ENCODE assay signal across 15 mouse cellular contexts in genomic region chr2:127137838-127138420, GRCm38 (mm10). TPM values are rescaled to one million over a fixed set of nuclear protein-coding genes. Genes with fewer than 3 reads are reported as not detected.
DNase-seq lines count a peak whose midpoint lies in the region; ATAC-seq and TF ChIP-seq lines count a peak whose summit lies in the region.
"Had no signal": no experiment of that assay in that cellular context is flagged by ENCODE, and none has a peak within 500 bp of the region (broad histone marks: within the 10 kb centered on the region; RNA-seq: fewer than 3 reads in every experiment).

No protein-coding gene starts in this region.

- H3K4me1 ChIP-seq in kidney, embryonic 16.5 days (ENCODE audit: insufficient read depth, low read length), result peaks cover 35% of the 10 kb centered on the region
- peaks cover 9 to 31% of the 10 kb centered on the region in 2 experiments for H3K4me1 ChIP-seq in MEL (ENCODE audit: control insufficient read depth in 1 of 2, insufficient read depth in 2 of 2, low read length in 2 of 2)
- H3K4me1 ChIP-seq in limb, embryonic 14.5 days (ENCODE audit: control insufficient read depth, insufficient read depth, low read length), result peaks cover 23% of the 10 kb centered on the region

- DNase-seq in gastrocnemius, adult 2 months, result no peak
- DNase-seq in gastrocnemius, postnatal 14 days, result no peak
- no peak for DNase-seq in kidney, adult 18-20 months
- DNase-seq in MEL (ENCODE audit: low read depth, low spot score), result no peak
- no peak for DNase-seq in limb, embryonic 14.5 days (ENCODE audit: low spot score)
- DNase-seq in frontal cortex, postnatal 25 days (ENCODE audit: low spot score in 2 of 2), result no peak
- no peak for DNase-seq in left cerebral cortex, adult 18-20 months (ENCODE audit: low spot score in 2 of 2)
- DNase-seq: adrenal gland, adult 2 months; cerebellum, adult 2 months; gastrocnemius, postnatal 36 days; right cerebral cortex, postnatal 14 days had no signal

- no peak for ATAC-seq in kidney, embryonic 16.5 days (ENCODE audit: low FRiP score, low TSS enrichment)
- no peak for ATAC-seq in limb, embryonic 14.5 days (ENCODE audit: low FRiP score, low read depth)
- ATAC-seq: midbrain, embryonic 15.5 days had no signal

- H3K4me2 ChIP-seq in kidney, embryonic 16.5 days (replicated peaks; ENCODE audit: low read depth, low read length), result no peak overlapping the region
- H3K4me2 ChIP-seq in limb, embryonic 14.5 days (replicated peaks; ENCODE audit: low read depth, low read length, severe bottlenecking), result no peak overlapping the region
- H3K4me2 ChIP-seq: midbrain, embryonic 15.5 days had no signal

- TF ChIP-seq CTCF in gastrocnemius, adult 2 months (IDR thresholded peaks at IDR 0.05), result no peak
- no peak for TF ChIP-seq CTCF in MEL (IDR thresholded peaks at IDR 0.05 in 2 of 3, conservative IDR thresholded peaks at IDR 0.05 in 1 of 3; ENCODE audit: control insufficient read depth in 1 of 3, insufficient read depth in 1 of 3, low read depth in 2 of 3, low read length in 3 of 3, poor library complexity in 1 of 3, severe bottlenecking in 1 of 3)

- TF ChIP-seq EP300 in MEL (IDR thresholded peaks at IDR 0.05; ENCODE audit: low read depth in 1 of 2, low read length in 2 of 2), result no peak

- H3K9me3 ChIP-seq in kidney, embryonic 16.5 days (ENCODE audit: low read length), result no peaks in the 10 kb centered on the region
- H3K9me3 ChIP-seq in MEL (replicated peaks; ENCODE audit: insufficient read depth, low read length), result no peaks in the 10 kb centered on the region
- H3K9me3 ChIP-seq in limb, embryonic 14.5 days (ENCODE audit: control insufficient read depth, low read length), result no peaks in the 10 kb centered on the region
- H3K9me3 ChIP-seq: midbrain, embryonic 15.5 days had no signal

- no peak overlapping the region for H3K9ac ChIP-seq in kidney, embryonic 16.5 days (replicated peaks; ENCODE audit: low read length)
- H3K9ac ChIP-seq in MEL (ENCODE audit: control insufficient read depth, low read depth, low read length, poor library complexity, severe bottlenecking), result no peak overlapping the region
- H3K9ac ChIP-seq in limb, embryonic 14.5 days (ENCODE audit: low read depth, low read length, severe bottlenecking), result no peak overlapping the region
- H3K9ac ChIP-seq: midbrain, embryonic 15.5 days had no signal

- no peak for TF ChIP-seq POLR2A in MEL (IDR thresholded peaks at IDR 0.05; ENCODE audit: control insufficient read depth in 1 of 2, insufficient read depth in 1 of 2, low read depth in 1 of 2, low read length in 2 of 2, poor library complexity in 1 of 2)
- TF ChIP-seq POLR2A in limb, embryonic 14.5 days (IDR thresholded peaks at IDR 0.05; ENCODE audit: borderline replicate concordance, extremely low read depth, insufficient read depth, insufficient read length), result no peak

- WGBS in kidney, embryonic 16.5 days, result 77% methylated on average over 10 of the region's 10 CpGs
- WGBS in limb, embryonic 14.5 days, result 74% methylated on average over 10 of the region's 10 CpGs

- intact Hi-C loops in gastrocnemius, adult 2 months (cut with DNase I), result no loop called here
- intact Hi-C loops in gastrocnemius, postnatal 14 days (cut with DNase I; ENCODE audit: low total_unique reads), result no loop called here

- H3K36me3 ChIP-seq in kidney, embryonic 16.5 days (ENCODE audit: insufficient read depth, low read length), result peaks cover 20% of the 10 kb centered on the region
- peaks cover 0 to 27% of the 10 kb centered on the region in 2 experiments; a peak in 2 of 4 replicates for H3K36me3 ChIP-seq in MEL (ENCODE audit: control insufficient read depth in 1 of 2, insufficient read depth in 2 of 2, low read length in 2 of 2)
- H3K36me3 ChIP-seq in limb, embryonic 14.5 days (ENCODE audit: control insufficient read depth, insufficient read depth, low read length), result peaks cover 16% of the 10 kb centered on the region; the same call in 1 of the 2 replicates
- H3K36me3 ChIP-seq: midbrain, embryonic 15.5 days had no signal

- H3K4me3 ChIP-seq in gastrocnemius, adult 2 months, result peak overlapping the region; percentile 7; the same call in 1 of the 2 replicates
- H3K4me3 ChIP-seq in kidney, embryonic 16.5 days (ENCODE audit: low read length), result no peak overlapping the region
- no peak overlapping the region for H3K4me3 ChIP-seq in MEL (ENCODE audit: control insufficient read depth in 1 of 2, insufficient read depth in 1 of 2, low read depth in 2 of 2, low read length in 2 of 2)
- H3K4me3 ChIP-seq in limb, embryonic 14.5 days (replicated peaks; ENCODE audit: low read length), result no peak overlapping the region
- H3K4me3 ChIP-seq: layer of hippocampus, adult 2 months; left cerebral cortex, adult 2 months; midbrain, embryonic 15.5 days had no signal

- H3K79me2 ChIP-seq in MEL (ENCODE audit: control insufficient read depth, insufficient read depth, low read length, poor library complexity), result peaks cover 22% of the 10 kb centered on the region

- no peaks in the 10 kb centered on the region for H3K27me3 ChIP-seq in kidney, embryonic 16.5 days (ENCODE audit: insufficient read depth, low read length)
- H3K27me3 ChIP-seq in MEL (ENCODE audit: control insufficient read depth in 1 of 2, insufficient read depth in 2 of 2, low read length in 2 of 2), result no peaks in the 10 kb centered on the region
- no peaks in the 10 kb centered on the region for H3K27me3 ChIP-seq in limb, embryonic 14.5 days (ENCODE audit: control insufficient read depth, insufficient read depth, low read length)
- H3K27me3 ChIP-seq: midbrain, embryonic 15.5 days had no signal

- TF ChIP-seq RAD21 in MEL (IDR thresholded peaks at IDR 0.05; ENCODE audit: low read depth, low read length), result no peak

- H3K27ac ChIP-seq in gastrocnemius, adult 2 months, result peak overlapping the region; percentile 82
- H3K27ac ChIP-seq in kidney, embryonic 16.5 days (ENCODE audit: low read length), result 0 out of 2 replicates have a peak overlapping the region, but pooled peaks have one; percentile 17
- H3K27ac ChIP-seq in MEL (ENCODE audit: control insufficient read depth, low read depth, low read length), result no peak overlapping the region
- peak overlapping the region; percentile 58; the same call in 1 of the 2 replicates for H3K27ac ChIP-seq in limb, embryonic 14.5 days (replicated peaks; ENCODE audit: low read depth, low read length)
- H3K27ac ChIP-seq: layer of hippocampus, adult 2 months; left cerebral cortex, adult 2 months; midbrain, embryonic 15.5 days had no signal

TF ChIP-seq in MEL, 35 proteins besides CTCF, POLR2A, EP300 and RAD21:
- TF ChIP-seq MEF2A (IDR thresholded peaks at IDR 0.05; ENCODE audit: extremely low read depth, insufficient replicate concordance, low read depth, low read length, poor library complexity, severe bottlenecking), result no peak
- no peak for TF ChIP-seq KAT2A (conservative IDR thresholded peaks at IDR 0.05; ENCODE audit: low read depth, low read length)
- TF ChIP-seq POLR2AphosphoS5 (IDR thresholded peaks at IDR 0.05; ENCODE audit: borderline replicate concordance, low read depth, low read length), result no peak
- TF ChIP-seq SIN3A (IDR thresholded peaks at IDR 0.05; ENCODE audit: low read length), result no peak
- 0 out of 2 replicates have a peak, but pooled peaks have one; percentile 36 for TF ChIP-seq POLR2AphosphoS2 (IDR thresholded peaks at IDR 0.05; ENCODE audit: low read length)
- TF ChIP-seq CHD2 (IDR thresholded peaks at IDR 0.05; ENCODE audit: low read length), result no peak
- TF ChIP-seq ZNF384 (IDR thresholded peaks at IDR 0.05; ENCODE audit: low read depth, low read length), result no peak
- no peak for TF ChIP-seq GABPA (IDR thresholded peaks at IDR 0.05; ENCODE audit: low read depth, low read length)
TF ChIP-seq in MEL: peak in this region for 1.

RNA-seq across cellular contexts. Expression of gene Ncaph, which starts 4.2 kb away (rescaled TPM):
- 1 to 10 TPM in 1 of 2 experiments, under 1 TPM in 1; 0.75 to 1.4 TPM for total RNA-seq in gastrocnemius, adult 2 months (2021)
- total RNA-seq in gastrocnemius, postnatal 14 days (2021), result 1 to 10 TPM; 4.5 to 6.6 TPM
- 91.5 and 96.6 TPM in 2 replicates for polyA plus RNA-seq in kidney, embryonic 16.5 days (2015; fragmentation: Nextera tagmentation; extraction: Ambion mirVana)
- 37.5 and 41.5 TPM in 2 replicates for total RNA-seq in MEL (2012; rRNA removed)
- polyA plus RNA-seq in MEL (2012; ENCODE audit: insufficient read depth in 1 of 2, insufficient read length in 2 of 2, low read depth in 1 of 2, low replicate concordance in 2 of 2, missing spikeins in 1 of 2), result 10 to 100 TPM in 1 of 2 experiments, not detected in 1; 49.4 TPM
- polyA plus RNA-seq in limb, embryonic 14.5 days (2012; rRNA removed), result 42.0 and 59.1 TPM in 2 replicates
- polyA plus RNA-seq in limb, embryonic 14.5 days (2014; fragmentation: Nextera tagmentation; extraction: Ambion mirVana), result 65.0 and 69.0 TPM in 2 replicates
- 1 to 10 TPM in 1 of 2 experiments, under 1 TPM in 1; 0.91 to 1.0 TPM for total RNA-seq in left cerebral cortex, adult 18-20 months (2021)

RNA-seq across cellular contexts. Expression of gene Itpripl1, which starts 5.3 kb away (rescaled TPM):
- 1 to 10 TPM; 5.0 to 6.8 TPM for total RNA-seq in gastrocnemius, adult 2 months (2021)
- total RNA-seq in gastrocnemius, postnatal 14 days (2021), result 1 to 10 TPM; 5.0 to 9.4 TPM
- 24.0 and 27.1 TPM in 2 replicates for polyA plus RNA-seq in kidney, embryonic 16.5 days (2015; fragmentation: Nextera tagmentation; extraction: Ambion mirVana)
- 20.6 and 22.7 TPM in 2 replicates for total RNA-seq in MEL (2012; rRNA removed)
- 10 to 100 TPM in 1 of 2 experiments, not detected in 1; 27.3 TPM for polyA plus RNA-seq in MEL (2012; ENCODE audit: insufficient read depth in 1 of 2, insufficient read length in 2 of 2, low read depth in 1 of 2, low replicate concordance in 2 of 2, missing spikeins in 1 of 2)
- 10.1 and 11.5 TPM in 2 replicates for polyA plus RNA-seq in limb, embryonic 14.5 days (2012; rRNA removed)
- 20.9 and 22.4 TPM in 2 replicates for polyA plus RNA-seq in limb, embryonic 14.5 days (2014; fragmentation: Nextera tagmentation; extraction: Ambion mirVana)
- 1 to 10 TPM; 2.1 to 3.4 TPM for total RNA-seq in left cerebral cortex, adult 18-20 months (2021)
